Mouse (Mus musculus): ENCODE data around the gene Zfp771.

The Zfp771 gene

DNA sequence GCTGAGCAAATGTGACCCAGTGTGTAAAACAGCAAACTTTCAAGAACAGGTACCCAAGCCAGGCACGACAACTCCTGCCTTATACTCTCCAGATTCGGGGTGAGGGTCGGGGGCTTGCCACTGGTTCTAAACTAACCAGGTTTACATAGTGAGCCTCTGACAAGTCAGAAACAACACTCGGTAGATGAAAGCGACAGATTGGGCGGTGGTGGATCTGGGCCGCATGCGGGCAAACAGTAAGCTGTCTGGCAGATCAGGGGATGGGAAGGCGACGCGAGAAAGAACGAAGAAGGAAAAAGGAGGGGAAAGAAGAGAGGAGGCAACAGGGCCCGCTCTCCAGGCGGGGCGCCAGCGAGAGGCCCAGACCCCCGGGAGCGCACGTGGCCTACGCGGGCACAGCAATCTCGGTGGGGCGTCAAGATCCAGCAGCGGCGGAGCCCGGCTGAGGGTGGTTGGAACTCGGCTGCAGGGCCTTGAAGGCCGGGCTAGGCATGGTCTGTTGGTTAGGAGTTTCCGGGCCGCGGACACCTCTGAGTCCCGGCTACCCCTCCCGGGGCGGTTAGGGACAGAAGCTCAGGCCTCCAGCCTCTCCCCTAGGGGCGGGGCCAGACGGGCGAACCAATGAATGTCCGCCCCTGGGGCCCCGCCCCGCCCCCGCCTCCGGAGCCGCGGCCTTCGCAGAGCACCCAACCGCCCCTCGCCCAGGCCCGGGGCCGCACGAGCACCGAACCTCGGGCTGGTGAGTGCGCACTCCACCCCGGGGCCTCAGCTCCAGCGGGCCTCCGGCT, at the start of gene Zfp771:
Gene Zfp771 (plus strand): TSS at position 405 of the 788 bp plus-strand sequence.
- ChIA-PET POLR2A (interaction anchor here (0.6 to 3.2 kb wide), 60 partner anchors 8 to 444 kb away, joined by 3 to 58 read pairs (median 4); partner anchors contain the start of genes Dctpp1 (in 3 of the 4), Sept1 (in 3 of the 4), Zfp553 (in 3 of the 4) and Cd2bp2 (in 2 of the 4)), CTCF (interaction anchor here in 3 of 4 experiments (0.5 to 1.6 kb wide), 13 partner anchors 8 to 124 kb away, joined by 3 to 5 read pairs (median 3); partner anchors contain the start of gene Dctpp1 (in 1 of the 3))

DNA sequence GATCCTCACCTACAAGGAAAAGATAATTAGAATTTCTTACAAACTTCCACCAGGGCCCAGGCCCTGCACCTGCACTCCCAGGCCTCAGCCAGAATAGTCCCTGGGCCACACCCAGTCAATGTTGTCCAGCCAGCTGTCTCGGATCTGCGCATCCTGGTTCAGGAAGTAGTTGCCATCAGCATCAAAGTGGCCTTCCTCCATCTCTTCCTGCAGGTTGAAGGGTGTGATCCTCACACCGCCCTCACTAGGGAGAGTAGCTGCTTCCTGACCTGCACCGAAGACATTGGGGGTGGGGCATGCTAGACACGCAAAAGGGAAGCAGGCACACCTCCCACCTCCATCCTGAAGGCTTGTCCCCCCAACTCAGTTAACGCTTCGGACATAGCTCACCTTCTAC, 49.4 kb upstream of the Zfp771 start:
- POLR2A ChIA-PET, result interaction anchor here (0.7 to 15.0 kb wide), 27 partner anchors 9 to 149 kb away, joined by 3 to 162 read pairs (median 4); partner anchors contain the start of genes Sept1 (in 2 of the 4), Tbc1d10b (in 2 of the 4) and Zfp553 (in 2 of the 4)
- CTCF ChIA-PET, result interaction anchor here in 2 of 4 experiments (0.5 to 1.3 kb wide), 3 partner anchors 12 to 481 kb away, joined by 3 to 5 read pairs (median 4); no protein-coding TSS in a partner anchor

DNA sequence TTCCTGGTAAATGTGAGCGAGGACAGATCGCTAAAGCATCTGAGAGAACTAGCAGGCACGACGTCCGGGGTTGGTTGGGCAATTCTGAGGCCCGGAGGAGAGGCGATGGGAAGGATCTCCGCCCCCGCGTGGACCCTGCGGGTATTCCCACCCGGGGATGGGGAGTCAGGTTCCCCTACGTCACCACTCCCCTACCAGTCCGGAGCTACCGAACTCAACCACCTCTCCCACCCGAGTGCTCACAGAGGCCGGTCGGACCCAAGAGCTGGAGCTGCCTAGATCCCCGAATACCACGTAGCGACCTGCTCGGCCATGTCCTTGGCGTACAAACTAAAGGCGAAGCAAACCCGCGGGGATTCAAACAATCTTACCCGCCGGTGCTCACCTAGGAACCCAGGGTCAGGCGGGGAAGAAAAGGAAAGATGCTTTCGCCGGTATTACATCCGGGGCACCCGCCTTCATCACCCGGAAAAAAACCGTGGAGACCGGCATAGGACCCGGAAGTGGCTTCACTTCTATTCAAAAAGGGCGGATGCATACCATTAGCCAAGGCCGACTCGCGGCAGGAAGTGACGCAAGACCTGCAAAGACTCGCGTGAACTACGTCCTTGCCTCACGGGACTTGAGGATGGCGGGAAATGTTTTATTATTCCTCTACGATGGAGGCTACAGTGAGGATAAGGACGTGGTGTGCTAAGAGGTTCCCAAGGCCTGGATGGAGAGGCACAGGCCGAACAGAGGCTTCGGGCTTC, 48.4 kb upstream of the Zfp771 start, which contains the start of gene Cd2bp2:
Gene Cd2bp2 (minus strand): TSS at position 507 of the 752 bp plus-strand sequence.
- ChIA-PET POLR2A (interaction anchor here in 3 of 4 experiments (0.6 to 15.0 kb wide), 46 partner anchors 8 to 178 kb away, joined by 3 to 162 read pairs (median 4); partner anchors contain the start of genes Sept1 (in 3 of the 3), Zfp553 (in 3 of the 3), Tbc1d10b (in 2 of the 3) and Zfp771 (in 2 of the 3)), CTCF (interaction anchor here in 3 of 4 experiments (0.5 to 1.3 kb wide), 6 partner anchors 13 to 700 kb away, joined by 3 to 6 read pairs (median 4); no protein-coding TSS in a partner anchor)

DNA sequence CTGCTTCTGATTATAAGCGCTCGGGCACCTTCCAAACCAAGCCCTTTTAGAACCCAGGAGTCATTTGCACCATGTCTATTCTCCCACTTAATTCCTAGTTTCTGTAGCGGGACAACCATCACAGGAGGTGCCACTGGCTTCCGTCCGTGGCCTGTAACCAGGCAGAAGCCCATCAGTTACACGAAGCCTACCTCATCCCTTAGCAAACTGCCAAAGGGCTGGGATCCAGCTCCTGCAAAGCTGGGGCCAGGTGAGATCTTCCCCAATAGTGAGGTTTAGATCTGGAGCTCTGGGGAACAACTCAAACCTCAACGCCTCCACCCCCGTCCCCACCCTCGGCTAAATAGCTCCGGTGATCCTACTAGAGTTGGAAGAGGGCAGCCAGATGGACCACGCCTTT, 47.6 kb upstream of the Zfp771 start:
- POLR2A ChIA-PET, result interaction anchor here (0.6 to 15.0 kb wide), 59 partner anchors 8 to 611 kb away, joined by 3 to 162 read pairs (median 4); partner anchors contain the start of genes Sept1 (in 3 of the 4), Zfp553 (in 3 of the 4), Tbc1d10b (in 2 of the 4) and Zfp771 (in 2 of the 4)
- CTCF ChIA-PET, result interaction anchor here in 2 of 4 experiments (0.6 to 1.4 kb wide), 6 partner anchors 12 to 478 kb away, joined by 3 to 7 read pairs (median 3); no protein-coding TSS in a partner anchor

DNA sequence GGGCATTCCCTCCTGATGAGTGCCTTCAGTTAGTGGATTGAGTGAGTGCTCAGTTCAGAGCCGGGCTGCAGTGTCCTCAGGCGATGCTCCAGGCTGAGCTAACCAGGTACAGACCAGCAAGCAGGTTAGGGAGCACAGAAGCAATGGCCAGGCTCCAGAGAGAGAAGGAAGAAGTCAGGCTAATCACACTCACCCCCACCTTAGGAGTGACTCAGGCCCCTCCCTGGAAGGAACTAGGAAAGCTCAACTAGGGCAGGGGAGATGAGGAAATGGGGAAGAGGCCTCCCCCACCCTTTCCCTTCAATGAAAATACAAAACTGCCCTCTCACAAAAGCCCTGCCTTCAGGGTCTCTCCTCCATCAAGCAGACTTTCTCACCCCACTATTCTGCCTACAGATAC, 37.5 kb upstream of the Zfp771 start:
- CTCF ChIA-PET, result interaction anchor here in 2 of 4 experiments (0.5 to 1.9 kb wide), 6 partner anchors 9 to 547 kb away, joined by 3 to 5 read pairs (median 4); no protein-coding TSS in a partner anchor
- POLR2A ChIA-PET, result interaction anchor here (1.0 to 4.0 kb wide), 29 partner anchors 8 to 85 kb away, joined by 3 to 84 read pairs (median 6); partner anchors contain the start of genes Cd2bp2 (in 3 of the 4), Sept1 (in 2 of the 4), Zfp553 (in 2 of the 4) and Qprt (in 1 of the 4)

DNA sequence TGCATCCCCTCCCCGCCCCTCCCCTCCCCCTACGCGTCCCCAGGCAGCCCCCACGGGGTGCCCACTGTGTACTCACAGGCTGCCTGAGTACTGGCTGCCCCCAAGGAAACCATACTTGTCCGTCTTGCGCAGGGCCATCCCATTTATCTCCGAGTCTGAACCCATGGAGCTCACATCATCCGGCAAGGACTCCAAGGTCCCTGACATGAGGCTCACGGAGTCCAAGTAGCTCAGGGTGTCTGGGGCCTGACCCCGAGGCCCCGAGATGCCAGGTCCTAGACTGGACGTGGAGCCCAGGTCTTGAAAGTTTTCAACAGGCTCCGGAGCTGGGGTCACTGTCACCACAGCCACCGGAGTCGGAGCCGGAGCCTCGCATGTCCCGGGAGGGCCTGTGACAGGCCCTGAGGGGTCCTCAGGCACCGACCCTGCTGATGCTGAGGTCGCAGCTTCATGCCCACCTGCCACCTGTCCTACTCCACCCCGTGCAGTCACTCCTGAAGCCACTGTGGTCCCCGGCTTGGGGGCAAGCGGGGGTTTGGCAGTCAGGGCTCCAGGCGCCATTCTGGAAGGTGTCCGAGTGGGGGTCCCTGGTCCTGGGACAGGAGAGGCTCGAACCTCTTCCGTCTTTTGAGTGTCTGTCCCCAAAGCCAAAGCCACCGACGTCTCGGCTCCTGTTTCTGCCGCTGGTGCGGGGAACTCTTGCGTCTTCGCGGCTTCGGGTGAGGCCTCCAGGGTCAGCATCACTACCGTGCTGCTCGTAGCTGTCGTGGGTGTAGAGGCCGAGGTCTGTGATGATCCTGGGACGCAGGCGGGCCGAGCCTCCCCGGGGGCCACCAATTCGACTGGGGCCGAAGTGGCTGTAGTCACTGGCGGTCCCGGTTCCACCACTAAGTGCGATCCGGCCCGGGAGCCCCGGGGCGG, 36.4 kb upstream of the Zfp771 start:
- POLR2A ChIA-PET, result interaction anchor here (0.7 to 4.0 kb wide), 36 partner anchors 8 to 583 kb away, joined by 3 to 84 read pairs (median 5); partner anchors contain the start of genes Cd2bp2 (in 3 of the 4), Sept1 (in 2 of the 4), Zfp553 (in 2 of the 4) and Maz (in 1 of the 4)
- CTCF ChIA-PET, result interaction anchor here in 2 of 4 experiments (0.6 to 1.9 kb wide), 6 partner anchors 8 to 620 kb away, joined by 3 to 5 read pairs (median 4); no protein-coding TSS in a partner anchor

DNA sequence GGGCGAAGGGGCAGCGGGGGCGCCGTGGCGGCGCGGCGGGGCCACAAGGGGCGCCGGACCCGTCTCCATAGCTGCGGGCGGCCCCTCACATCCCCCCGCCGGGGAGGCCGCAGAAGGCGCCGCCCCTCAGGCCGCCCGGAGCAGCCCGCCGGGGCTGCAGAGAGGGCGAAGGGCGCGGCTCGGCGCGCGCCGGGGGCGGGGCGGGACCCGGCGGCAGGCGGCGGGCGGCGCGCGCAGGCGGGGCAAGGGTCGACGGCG, 35.9 kb upstream of the Zfp771 start, which contains the start of gene Tbc1d10b:
Gene Tbc1d10b (minus strand): TSS at position 174 of the 258 bp plus-strand sequence.
- POLR2A ChIA-PET, result interaction anchor here in 3 of 4 experiments (1.0 to 4.0 kb wide), 10 partner anchors 9 to 29 kb away, joined by 3 to 84 read pairs (median 10); partner anchors contain the start of genes Cd2bp2 (in 2 of the 3), Sept1 (in 2 of the 3) and Zfp553 (in 2 of the 3)

DNA sequence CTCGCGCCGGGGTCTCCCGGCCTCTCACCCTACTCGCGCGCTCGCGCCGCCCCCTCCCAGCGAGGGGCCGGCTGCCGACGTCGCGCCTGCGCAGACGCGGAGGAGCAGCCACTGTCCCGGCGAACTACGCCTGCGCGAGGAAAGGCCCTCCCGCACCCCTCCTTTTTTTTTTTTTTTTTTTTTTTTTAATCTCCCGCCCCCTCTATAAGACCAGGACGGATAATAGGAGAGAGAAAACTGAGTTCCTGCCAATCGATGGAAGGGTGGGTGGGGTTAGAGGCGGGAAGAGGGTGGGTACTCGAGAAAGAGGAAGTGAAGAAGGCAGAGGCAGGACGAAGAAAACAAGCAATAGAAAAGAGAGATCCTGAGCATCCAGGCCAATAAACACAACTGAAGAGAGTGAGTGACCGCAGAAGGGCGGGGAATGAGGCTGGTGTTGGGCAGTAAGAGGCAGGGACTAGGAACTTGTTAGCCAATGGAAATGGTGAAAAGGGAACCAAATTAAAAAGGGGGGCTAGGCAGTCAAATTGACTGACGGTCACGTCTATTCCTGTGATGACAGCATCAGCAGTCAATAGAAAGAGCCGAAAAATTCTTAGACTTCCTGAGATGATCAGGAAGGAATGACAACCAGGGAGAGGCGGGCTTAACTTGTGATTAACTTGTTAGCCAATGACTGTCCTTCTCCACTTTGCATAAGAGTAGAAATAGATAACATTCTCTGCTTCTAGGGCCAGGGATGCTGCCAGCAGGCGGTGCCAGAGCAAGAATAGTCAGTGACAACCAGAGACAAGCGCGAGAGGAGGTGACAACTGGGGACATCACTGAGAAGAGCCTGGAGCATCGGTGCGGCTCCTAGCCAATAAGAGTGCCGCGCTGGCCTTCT, 35.3 kb upstream of the Zfp771 start, which contains the start of gene Mylpf:
Gene Mylpf (plus strand): TSS at position 338 of the 886 bp plus-strand sequence.
- CTCF ChIA-PET, result interaction anchor here in 2 of 4 experiments (0.5 to 1.9 kb wide), 3 partner anchors 21 to 49 kb away, joined by 3 to 5 read pairs (median 4); no protein-coding TSS in a partner anchor

More for the DNA sequence above, 35.9 kb upstream of the Zfp771 start, which contains the start of gene Tbc1d10b:
- CTCF ChIA-PET, result interaction anchor here in 2 of 4 experiments (0.5 to 1.9 kb wide), 2 partner anchors 27 to 49 kb away, joined by 4 to 5 read pairs; no protein-coding TSS in a partner anchor

DNA sequence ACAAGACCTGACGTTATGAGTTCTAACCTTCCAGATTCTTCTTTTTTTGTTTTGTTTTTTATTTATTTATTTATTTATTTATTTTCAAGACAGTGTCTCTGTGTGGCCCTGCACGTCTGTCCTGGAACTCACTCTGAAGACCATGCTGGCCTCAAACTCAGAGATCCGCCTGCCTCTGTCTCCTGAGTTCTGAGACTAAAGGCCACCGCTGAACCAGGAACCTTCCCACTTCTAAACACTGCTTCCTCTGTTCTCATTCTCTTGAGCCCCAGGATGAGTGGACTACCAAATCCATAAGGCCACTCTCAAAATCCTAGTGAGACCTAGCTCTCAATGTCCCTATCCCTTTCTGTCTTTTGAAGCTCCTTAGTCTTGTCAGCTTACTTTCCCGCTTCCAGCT, 34.2 kb upstream of the Zfp771 start:
- CTCF ChIA-PET, result interaction anchor here in 2 of 4 experiments (0.6 to 1.1 kb wide), 2 partner anchors 14 to 22 kb away, joined by 3 read pairs; no protein-coding TSS in a partner anchor
- POLR2A ChIA-PET, result interaction anchor here (0.5 to 7.3 kb wide), 22 partner anchors 8 to 51 kb away, joined by 3 to 208 read pairs (median 6); partner anchors contain the start of genes Cd2bp2 (in 2 of the 4), Sept1 (in 2 of the 4), Zfp553 (in 2 of the 4) and Dctpp1 (in 1 of the 4)

More for the DNA sequence above, 35.3 kb upstream of the Zfp771 start, which contains the start of gene Mylpf:
- POLR2A ChIA-PET, result interaction anchor here in 3 of 4 experiments (0.6 to 7.3 kb wide), 28 partner anchors 8 to 438 kb away, joined by 3 to 208 read pairs (median 6); partner anchors contain the start of genes Cd2bp2 (in 2 of the 3), Sept1 (in 2 of the 3), Zfp553 (in 2 of the 3) and Dctpp1 (in 1 of the 3)

DNA sequence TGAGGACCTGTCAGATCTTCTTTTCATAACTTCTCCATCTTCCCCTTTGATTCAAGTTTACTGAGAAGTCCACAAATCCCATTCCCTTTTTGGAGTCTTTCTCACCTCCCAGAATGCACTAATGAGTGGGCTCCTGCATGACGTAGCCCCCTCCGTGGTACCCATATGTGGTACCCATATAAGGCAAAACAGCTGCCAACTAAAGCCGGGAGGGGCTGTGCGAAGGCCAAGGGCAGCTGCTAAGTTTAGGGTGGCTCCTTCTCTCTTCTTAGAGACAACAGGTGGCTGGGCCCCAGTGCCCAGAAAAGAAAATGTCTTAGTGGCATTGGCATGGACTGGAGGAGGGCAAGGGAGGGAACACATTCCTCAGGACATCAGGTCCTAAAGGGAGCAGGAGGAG, 33.8 kb upstream of the Zfp771 start:
- ChIA-PET POLR2A (interaction anchor here (0.8 to 7.3 kb wide), 19 partner anchors 8 to 64 kb away, joined by 3 to 208 read pairs (median 6); partner anchors contain the start of genes Cd2bp2 (in 2 of the 4), Sept1 (in 2 of the 4), Zfp553 (in 2 of the 4) and Dctpp1 (in 1 of the 4)), CTCF (interaction anchor here in 1 of 4 experiments (1.1 kb wide), 1 partner anchor 14 kb away, joined by 3 read pairs; no protein-coding TSS in a partner anchor)

DNA sequence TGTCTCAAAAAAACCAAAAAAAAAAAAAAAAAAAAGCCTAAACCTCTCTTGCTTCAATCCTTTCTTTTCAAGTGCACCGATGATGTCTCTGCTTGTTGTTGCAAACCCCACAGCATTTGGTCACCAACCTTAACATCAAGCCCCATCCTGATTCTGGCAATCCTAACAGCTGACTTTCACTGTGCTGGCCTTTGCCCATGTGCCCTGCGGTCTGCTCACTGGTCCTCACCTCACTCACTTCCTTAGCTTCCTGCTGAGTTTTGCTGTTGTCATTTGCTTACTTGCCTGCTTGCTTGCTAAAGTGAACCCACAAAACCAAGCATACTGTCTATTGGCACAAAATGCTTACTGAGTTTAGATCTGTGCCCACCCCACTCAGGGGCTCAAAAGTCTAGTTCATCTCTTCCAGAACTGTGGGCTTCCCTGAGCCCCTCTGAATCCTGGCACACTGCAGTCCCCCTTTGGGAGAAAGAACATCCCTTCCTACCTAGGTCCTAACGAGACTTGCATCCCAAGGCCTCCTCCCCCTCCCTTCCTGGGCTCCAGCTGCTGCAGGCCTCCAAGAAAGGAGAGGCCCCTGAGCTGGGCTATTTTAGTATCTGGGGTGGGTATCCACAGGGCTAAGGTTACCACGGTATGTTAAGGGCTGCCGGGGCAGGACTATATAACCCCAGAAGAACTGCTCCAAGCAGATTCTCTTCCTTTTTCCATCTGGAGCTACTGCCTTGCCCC, 32.9 kb upstream of the Zfp771 start:
- CTCF ChIA-PET, result interaction anchor here in 3 of 4 experiments (0.5 to 1.5 kb wide), 7 partner anchors 13 to 672 kb away, joined by 3 to 9 read pairs (median 3); no protein-coding TSS in a partner anchor
- POLR2A ChIA-PET, result interaction anchor here in 3 of 4 experiments (0.7 to 7.3 kb wide), 28 partner anchors 8 to 426 kb away, joined by 3 to 208 read pairs (median 6); partner anchors contain the start of genes Cd2bp2 (in 2 of the 3), Sept1 (in 2 of the 3), Zfp553 (in 2 of the 3) and Dctpp1 (in 1 of the 3)

DNA sequence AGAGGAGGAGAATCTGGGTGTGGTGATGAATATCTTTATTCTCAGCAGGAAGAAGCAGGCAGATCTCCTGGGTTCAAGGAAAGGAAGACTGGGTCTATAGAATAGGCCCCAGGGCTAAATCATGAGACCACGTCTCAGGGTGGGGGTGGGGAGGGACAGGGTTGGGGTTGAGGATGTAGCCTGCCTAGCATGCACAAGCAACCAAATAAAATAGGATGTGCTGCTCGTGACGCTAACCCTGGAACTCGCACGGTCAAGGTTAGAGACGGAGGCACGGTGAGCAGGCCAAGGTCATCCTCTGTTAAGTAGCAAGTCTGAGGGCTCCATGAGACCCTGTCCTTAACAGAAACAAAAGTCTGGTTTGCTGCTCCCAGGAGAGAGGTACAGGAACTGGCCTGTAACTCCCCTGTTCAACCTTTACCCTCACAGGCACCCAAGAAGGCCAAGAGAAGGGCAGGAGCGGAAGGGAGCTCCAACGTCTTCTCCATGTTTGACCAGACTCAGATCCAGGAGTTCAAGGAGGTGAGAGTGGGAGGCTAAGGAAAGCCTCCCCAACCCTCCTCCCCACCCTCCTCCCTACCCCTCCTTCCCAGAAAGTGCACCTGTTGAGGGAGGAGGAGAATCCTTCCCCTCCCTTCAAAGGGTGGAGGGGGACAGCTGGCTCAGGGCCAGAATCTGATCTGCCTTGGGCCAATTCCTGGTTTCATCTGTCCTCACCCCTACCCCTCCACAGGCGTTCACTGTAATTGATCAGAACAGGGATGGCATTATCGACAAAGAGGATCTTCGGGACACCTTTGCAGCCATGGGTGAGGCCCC, 31.4 kb upstream of the Zfp771 start:
- ChIA-PET POLR2A (interaction anchor here (0.6 to 7.3 kb wide), 37 partner anchors 8 to 710 kb away, joined by 3 to 208 read pairs (median 5); partner anchors contain the start of genes Cd2bp2 (in 2 of the 4), Sept1 (in 2 of the 4), Zfp553 (in 2 of the 4) and Zfp771 (in 2 of the 4)), CTCF (interaction anchor here (0.5 to 2.0 kb wide), 16 partner anchors 11 to 519 kb away, joined by 3 to 14 read pairs (median 3); partner anchors contain the start of genes Zfp553 (in 1 of the 4) and Zfp771 (in 1 of the 4))

DNA sequence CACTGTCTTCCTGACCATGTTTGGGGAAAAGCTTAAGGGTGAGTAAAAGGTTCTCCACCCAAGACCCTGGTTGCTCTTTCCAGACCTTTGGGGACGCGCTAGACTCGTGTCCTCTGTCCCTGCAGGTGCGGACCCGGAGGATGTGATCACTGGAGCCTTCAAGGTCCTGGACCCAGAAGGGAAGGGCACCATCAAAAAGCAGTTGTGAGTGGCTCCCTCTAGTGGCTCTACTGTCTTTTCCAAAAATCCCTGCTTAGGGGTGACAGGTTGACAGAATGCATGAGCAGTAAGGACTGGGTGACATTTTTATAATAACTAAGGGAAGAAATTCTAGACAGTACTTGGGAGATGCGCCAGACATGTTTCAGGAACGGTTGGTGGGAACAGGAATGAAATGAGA, 30.6 kb upstream of the Zfp771 start:
- POLR2A ChIA-PET, result interaction anchor here (0.5 to 7.3 kb wide), 33 partner anchors 10 to 993 kb away, joined by 3 to 208 read pairs (median 5); partner anchors contain the start of genes Sept1 (in 3 of the 4), Zfp553 (in 3 of the 4), Zfp771 (in 2 of the 4) and Cd2bp2 (in 1 of the 4)
- CTCF ChIA-PET, result interaction anchor here (0.7 to 2.7 kb wide), 15 partner anchors 10 to 520 kb away, joined by 3 to 17 read pairs (median 4); partner anchors contain the start of genes Zfp553 (in 2 of the 4), Sept1 (in 1 of the 4) and Zfp771 (in 1 of the 4)

Measured in embryonic stem cell, embryonic (primary cell).